Mouse (Mus musculus) hindbrain, postnatal 0 days (tissue): Measurements from ENCODE around the gene Drosha. TPM values are rescaled to one million over a fixed set of nuclear protein-coding genes. Genes with fewer than 3 reads are reported as not detected.

Experiments
- ATAC-seq: fragments of 200-750 bp; cut with Nextera tagmentation; 2 replicates; pipeline ENCODE4 v1.8.0; 2017; ENCODE audit warnings: mild to moderate bottlenecking, moderate TSS enrichment, moderate library complexity
- DNase-seq: peaks from one replicate; pipeline ENCODE4 v3.0.0-alpha.2; 2015; ENCODE audit warnings: low spot score
- H3K27ac ChIP-seq: fragments of 300-500 bp; sonication (generic); 2 replicates; pipeline ENCODE4 v1.5.1; 2014; ENCODE audit warnings: mild to moderate bottlenecking
- H3K27me3 ChIP-seq: fragments of 300-500 bp; sonication (generic); 2 replicates; pipeline ENCODE4 v1.6.1; 2014; ENCODE audit warnings: low read length, mixed read lengths; ENCODE audit not compliant: insufficient read depth
- H3K36me3 ChIP-seq: fragments of 300-500 bp; sonication (generic); 2 replicates; pipeline ENCODE4 v1.6.1; 2014; ENCODE audit warnings: low read length, mixed read lengths; ENCODE audit not compliant: insufficient read depth
- H3K4me1 ChIP-seq: fragments of 300-500 bp; sonication (generic); 2 replicates; pipeline ENCODE4 v1.6.1; 2014; ENCODE audit warnings: antibody characterized with exemption, low read length, mixed read lengths; ENCODE audit not compliant: insufficient read depth
- H3K4me2 ChIP-seq: fragments of 300-500 bp; sonication (generic); 2 replicates; pipeline ENCODE4 v1.6.1; 2014; ENCODE audit warnings: low read depth, mild to moderate bottlenecking, low read length, moderate library complexity, mixed read lengths
- H3K4me3 ChIP-seq: fragments of 300-500 bp; sonication (generic); 2 replicates; pipeline ENCODE4 v1.5.1; 2014; ENCODE audit warnings: low read length
- H3K9ac ChIP-seq: fragments of 300-500 bp; sonication (generic); replicated peaks from 2 replicates; pipeline ENCODE4 v1.6.1; 2014; ENCODE audit warnings: mild to moderate bottlenecking, low read length, moderate library complexity, mixed read lengths
- H3K9me3 ChIP-seq: fragments of 300-500 bp; sonication (generic); 2 replicates; pipeline ENCODE4 v1.6.1; 2016; ENCODE audit warnings: low read length, mixed read lengths
- CTCF ChIP-seq: IDR thresholded peaks from 2 replicates; pipeline ENCODE4 v1.5.1; 2016; ENCODE audit warnings: antibody characterized with exemption, control low read depth, low read depth
- WGBS: fragments of 180-500 bp; shearing (Covaris S2); extraction: QIAGEN DNeasy Blood & Tissue Kit; methylation state at CpG from one replicate; pipeline ENCODE4 v1.1.7; 2014; 5-methylcytosine and 5-hydroxymethylcytosine counted together
- polyA plus RNA-seq: library from polyadenylated mRNA; unstranded; fragments of >200 nt; fragmentation: Nextera tagmentation; extraction: Ambion mirVana; gene quantifications from 2 replicates; pipeline ENCODE4 v1.2.1, GENCODE M21; 2015
- total RNA-seq: library from RNA; depleted of rRNA; stranded (reverse); fragments of >200 nt; gene quantifications from 2 replicates; pipeline ENCODE4 v1.2.3, GENCODE M21; 2014; rRNA removed

Gene Drosha
- 34.0 and 38.2 TPM in 2 replicates for total RNA-seq
- polyA plus RNA-seq: 32.3 and 33.7 TPM in 2 replicates

GRCm38 (mm10) chr15:12824197-12824952, at the start of gene Drosha, which contains the start of gene 6030458C11Rik:
TSS of gene Drosha (plus strand) at chr15:12824815.
TSS of gene 6030458C11Rik (minus strand) at chr15:12824649.
- Histone ChIP-seq H3K4me2 (peak within 1 kb of the TSS; percentile 80), H3K9me3 (no peaks in the 10 kb centered on the region), H3K27me3 (no peaks in the 10 kb centered on the region), H3K4me3 (peak within 1 kb of the TSS; percentile 94), H3K9ac (peak within 1 kb of the TSS; percentile 91), H3K36me3 (peaks cover 26% of the 10 kb centered on the region; the same call in 1 of the 2 replicates), H3K27ac (peak within 1 kb of the TSS; percentile 92), H3K4me1 (peaks cover 8% of the 10 kb centered on the region; the same call in 1 of the 2 replicates)
- ATAC-seq: peak; percentile 100
- under 1% methylated on average over 67 of the region's 67 CpGs for WGBS
- peak; percentile 99 for DNase-seq
- no peak for TF ChIP-seq CTCF

GRCm38 (mm10) chr15:12781296-12781695, 43.3 kb upstream of the Drosha start:
- H3K27me3 ChIP-seq: no peaks in the 10 kb centered on the region
- no peak overlapping the region for H3K4me2 ChIP-seq
- no peaks in the 10 kb centered on the region for H3K9me3 ChIP-seq
- H3K36me3 ChIP-seq: no peaks in the 10 kb centered on the region
- DNase-seq (no peak), ATAC-seq (no peak)
- 93% methylated on average over 6 of the region's 6 CpGs for WGBS
- no peak overlapping the region for H3K27ac ChIP-seq
- no peak for TF ChIP-seq CTCF
- H3K4me1 ChIP-seq: no peaks in the 10 kb centered on the region
- no peak overlapping the region for H3K4me3 ChIP-seq
- H3K9ac ChIP-seq: no peak overlapping the region

- Histone ChIP-seq H3K4me1 (no peaks in the 10 kb centered on the region), H3K27ac (no peak overlapping the region), H3K4me3 (no peak overlapping the region), H3K4me2 (no peak overlapping the region), H3K36me3 (no peaks in the 10 kb centered on the region), H3K9me3 (no peaks in the 10 kb centered on the region), H3K27me3 (no peaks in the 10 kb centered on the region), H3K9ac (no peak overlapping the region)
- TF ChIP-seq CTCF: no peak
- ATAC-seq (no peak), DNase-seq (no peak)
- 73% methylated on average over 14 of the region's 16 CpGs for WGBS
Observed at GRCm38 (mm10) chr15:12781729-12782326, 42.8 kb upstream of the Drosha start.

GRCm38 (mm10) chr15:12788536-12788935, 36.1 kb upstream of the Drosha start:
- no peak overlapping the region for H3K9ac ChIP-seq
- H3K4me3 ChIP-seq: no peak overlapping the region
- H3K9me3 ChIP-seq: no peaks in the 10 kb centered on the region
- H3K36me3 ChIP-seq: no peaks in the 10 kb centered on the region
- DNase-seq (no peak), ATAC-seq (no peak)
- no peak overlapping the region for H3K4me2 ChIP-seq
- H3K27ac ChIP-seq: no peak overlapping the region
- no peaks in the 10 kb centered on the region for H3K4me1 ChIP-seq
- WGBS: 83% methylated on average over 5 of the region's 5 CpGs
- TF ChIP-seq CTCF: no peak; the same call in 1 of the 2 replicates
- H3K27me3 ChIP-seq: no peaks in the 10 kb centered on the region

GRCm38 (mm10) chr15:12789406-12789867, 35.2 kb upstream of the Drosha start:
- no peaks in the 10 kb centered on the region for H3K4me1 ChIP-seq
- no peaks in the 10 kb centered on the region for H3K9me3 ChIP-seq
- H3K27ac ChIP-seq: no peak overlapping the region
- H3K27me3 ChIP-seq: no peaks in the 10 kb centered on the region
- H3K4me2 ChIP-seq: no peak overlapping the region
- WGBS: 34% methylated on average over 10 of the region's 10 CpGs
- H3K4me3 ChIP-seq: no peak overlapping the region
- TF ChIP-seq CTCF: no peak
- no peaks in the 10 kb centered on the region for H3K36me3 ChIP-seq
- ATAC-seq (no peak), DNase-seq (no peak)
- H3K9ac ChIP-seq: no peak overlapping the region

GRCm38 (mm10) chr15:12794311-12794710, 30.3 kb upstream of the Drosha start:
- no peak overlapping the region for H3K4me2 ChIP-seq
- DNase-seq: no peak
- TF ChIP-seq CTCF: no peak
- no peak overlapping the region for H3K4me3 ChIP-seq
- no peaks in the 10 kb centered on the region for H3K9me3 ChIP-seq
- H3K27me3 ChIP-seq: no peaks in the 10 kb centered on the region
- H3K9ac ChIP-seq: no peak overlapping the region
- 63% methylated on average over 6 of the region's 6 CpGs for WGBS
- H3K36me3 ChIP-seq: no peaks in the 10 kb centered on the region
- no peak for ATAC-seq
- H3K4me1 ChIP-seq: no peaks in the 10 kb centered on the region
- no peak overlapping the region for H3K27ac ChIP-seq
